Mouse (Mus musculus): ENCODE data around the gene Olfr986. TPM values are rescaled to one million over a fixed set of nuclear protein-coding genes. Genes with fewer than 3 reads are reported as not detected.
A peak's percentile ranks its signal among the peaks of the same experiment; 100 is the strongest.
"Not testable (repeated sequence)": the region's sequence is repeated elsewhere in the genome, so short reads cannot be mapped to it uniquely, and the experiment has no call there.

Gene Olfr986
- not detected for polyA plus RNA-seq (2017; shearing (Covaris generic))

- ATAC-seq: no peak
Measured at GRCm38 (mm10) chr9:40180620-40181019, at the start of gene Olfr986. TSS of gene Olfr986 (plus strand) at chr9:40180920.

GRCm38 (mm10) chr9:40136987-40137688, 43.6 kb upstream of the Olfr986 start:
- ATAC-seq: no peak

- no peak for ATAC-seq
Measured at GRCm38 (mm10) chr9:40139484-40139883, 41.2 kb upstream of the Olfr986 start.

GRCm38 (mm10) chr9:40141544-40141943, 39.2 kb upstream of the Olfr986 start:
- ATAC-seq: no peak

GRCm38 (mm10) chr9:40155118-40155644, 25.5 kb upstream of the Olfr986 start:
- ATAC-seq: no peak

- no peak for ATAC-seq
Measured at GRCm38 (mm10) chr9:40166446-40166845, 14.3 kb upstream of the Olfr986 start.

- ATAC-seq: no peak
Measured at GRCm38 (mm10) chr9:40177017-40177416, 3.7 kb upstream of the Olfr986 start.

- not testable (repeated sequence) for ATAC-seq
Measured at GRCm38 (mm10) chr9:40185166-40185565, 4.4 kb downstream of the Olfr986 start.

GRCm38 (mm10) chr9:40191086-40191876, 10.6 kb downstream of the Olfr986 start:
- ATAC-seq: no peak

- peak; percentile 86 for ATAC-seq
Measured at GRCm38 (mm10) chr9:40192098-40193038, 11.6 kb downstream of the Olfr986 start, which contains the start of gene Zfp202. TSS of gene Zfp202 (plus strand) at chr9:40192316.

- ATAC-seq: no peak
Measured at GRCm38 (mm10) chr9:40195981-40196380, 15.3 kb downstream of the Olfr986 start.

- ATAC-seq: no peak
Measured at GRCm38 (mm10) chr9:40206546-40206950, 25.8 kb downstream of the Olfr986 start.

GRCm38 (mm10) chr9:40210744-40211143, 30.0 kb downstream of the Olfr986 start:
- ATAC-seq: no peak

GRCm38 (mm10) chr9:40214058-40214457, 33.3 kb downstream of the Olfr986 start:
- ATAC-seq: no peak

GRCm38 (mm10) chr9:40216651-40217050, 35.9 kb downstream of the Olfr986 start:
- no peak for ATAC-seq

- ATAC-seq: no peak
Measured at GRCm38 (mm10) chr9:40224289-40224688, 43.6 kb downstream of the Olfr986 start.

GRCm38 (mm10) chr9:40227874-40228789, 47.4 kb downstream of the Olfr986 start:
- no peak for ATAC-seq

GRCm38 (mm10) chr9:40228804-40229331, 48.1 kb downstream of the Olfr986 start:
- no peak for ATAC-seq

GRCm38 (mm10) chr9:40229479-40229878, 48.8 kb downstream of the Olfr986 start:
- no peak for ATAC-seq

GRCm38 (mm10) chr9:40231019-40231418, 50.3 kb downstream of the Olfr986 start:
- no peak for ATAC-seq
